Mouse (Mus musculus): Measurements from ENCODE around the gene Heatr6. TPM values are rescaled to one million over a fixed set of nuclear protein-coding genes. Genes with fewer than 3 reads are reported as not detected.

Gene Heatr6
- polyA plus RNA-seq, 1 experiment from 2014 or later = 41.7 TPM

GRCm38 (mm10) chr11:83773691-83774090 is 20.2 kb downstream of the Heatr6 start:
- Histone ChIP-seq H3K4me3 (ENCODE audit: low read depth, low read length) (no peak overlapping the region), H3K9me3 (ENCODE audit: control insufficient read depth, low read length) (no peaks in the 10 kb centered on the region), H3K4me1 (ENCODE audit: control insufficient read depth, insufficient read depth, low read length) (no peaks in the 10 kb centered on the region), H3K36me3 (ENCODE audit: control insufficient read depth, insufficient read depth, low read length) (peaks cover 75% of the 10 kb centered on the region), H3K27ac (ENCODE audit: low read depth, low read length) (no peak overlapping the region), H3K9ac (replicated peaks; ENCODE audit: low read depth, low read length) (no peak overlapping the region), H3K4me2 (ENCODE audit: low read depth, low read length) (no peak overlapping the region), H3K27me3 (ENCODE audit: control insufficient read depth, insufficient read depth, low read length) (no peaks in the 10 kb centered on the region)
- ATAC-seq (ENCODE audit: low read depth) = no peak
- 96% methylated on average over 16 of the region's 16 CpGs for WGBS

GRCm38 (mm10) chr11:83774324-83774723 is 20.8 kb downstream of the Heatr6 start:
- no peak overlapping the region for H3K4me3 ChIP-seq (ENCODE audit: low read depth, low read length)
- H3K27me3 ChIP-seq (ENCODE audit: control insufficient read depth, insufficient read depth, low read length) = no peaks in the 10 kb centered on the region
- H3K27ac ChIP-seq (ENCODE audit: low read depth, low read length) = no peak overlapping the region
- no peaks in the 10 kb centered on the region for H3K4me1 ChIP-seq (ENCODE audit: control insufficient read depth, insufficient read depth, low read length)
- peaks cover 75% of the 10 kb centered on the region for H3K36me3 ChIP-seq (ENCODE audit: control insufficient read depth, insufficient read depth, low read length)
- H3K9me3 ChIP-seq (ENCODE audit: control insufficient read depth, low read length) = no peaks in the 10 kb centered on the region
- no peak for ATAC-seq (ENCODE audit: low read depth)
- H3K4me2 ChIP-seq (ENCODE audit: low read depth, low read length) = no peak overlapping the region
- 99% methylated on average over 11 of the region's 11 CpGs for WGBS
- H3K9ac ChIP-seq (replicated peaks; ENCODE audit: low read depth, low read length) = no peak overlapping the region

- Histone ChIP-seq H3K9ac (replicated peaks; ENCODE audit: low read depth, low read length) (no peak overlapping the region), H3K9me3 (ENCODE audit: control insufficient read depth, low read length) (no peaks in the 10 kb centered on the region), H3K4me3 (ENCODE audit: low read depth, low read length) (no peak overlapping the region), H3K27ac (ENCODE audit: low read depth, low read length) (no peak overlapping the region), H3K4me2 (ENCODE audit: low read depth, low read length) (no peak overlapping the region), H3K36me3 (ENCODE audit: control insufficient read depth, insufficient read depth, low read length) (peaks cover 87% of the 10 kb centered on the region), H3K27me3 (ENCODE audit: control insufficient read depth, insufficient read depth, low read length) (no peaks in the 10 kb centered on the region), H3K4me1 (ENCODE audit: control insufficient read depth, insufficient read depth, low read length) (no peaks in the 10 kb centered on the region)
- 91% methylated on average over 8 of the region's 8 CpGs for WGBS
- no peak for ATAC-seq (ENCODE audit: low read depth)
Observed at GRCm38 (mm10) chr11:83776798-83777197, 23.3 kb downstream of the Heatr6 start.

GRCm38 (mm10) chr11:83783931-83784600 is 30.6 kb downstream of the Heatr6 start:
- H3K9me3 ChIP-seq (ENCODE audit: control insufficient read depth, low read length) = no peaks in the 10 kb centered on the region
- H3K27ac ChIP-seq (ENCODE audit: low read depth, low read length) = no peak overlapping the region
- H3K27me3 ChIP-seq (ENCODE audit: control insufficient read depth, insufficient read depth, low read length) = no peaks in the 10 kb centered on the region
- H3K36me3 ChIP-seq (ENCODE audit: control insufficient read depth, insufficient read depth, low read length) = peaks cover 38% of the 10 kb centered on the region
- ATAC-seq (ENCODE audit: low read depth) = no peak
- 83% methylated on average over 14 of the region's 14 CpGs for WGBS
- no peak overlapping the region for H3K4me2 ChIP-seq (ENCODE audit: low read depth, low read length)
- H3K4me3 ChIP-seq (ENCODE audit: low read depth, low read length) = no peak overlapping the region
- no peaks in the 10 kb centered on the region for H3K4me1 ChIP-seq (ENCODE audit: control insufficient read depth, insufficient read depth, low read length)
- no peak overlapping the region for H3K9ac ChIP-seq (replicated peaks; ENCODE audit: low read depth, low read length)

GRCm38 (mm10) chr11:83784661-83785060 is 31.2 kb downstream of the Heatr6 start:
- Histone ChIP-seq H3K9ac (replicated peaks; ENCODE audit: low read depth, low read length) (no peak overlapping the region), H3K36me3 (ENCODE audit: control insufficient read depth, insufficient read depth, low read length) (peaks cover 32% of the 10 kb centered on the region), H3K4me2 (ENCODE audit: low read depth, low read length) (no peak overlapping the region), H3K27ac (ENCODE audit: low read depth, low read length) (no peak overlapping the region), H3K27me3 (ENCODE audit: control insufficient read depth, insufficient read depth, low read length) (no peaks in the 10 kb centered on the region), H3K9me3 (ENCODE audit: control insufficient read depth, low read length) (no peaks in the 10 kb centered on the region), H3K4me3 (ENCODE audit: low read depth, low read length) (no peak overlapping the region), H3K4me1 (ENCODE audit: control insufficient read depth, insufficient read depth, low read length) (no peaks in the 10 kb centered on the region)
- no peak for ATAC-seq (ENCODE audit: low read depth)
- 84% methylated on average over 2 of the region's 2 CpGs for WGBS

GRCm38 (mm10) chr11:83785366-83785765 is 31.9 kb downstream of the Heatr6 start:
- ATAC-seq (ENCODE audit: low read depth) = no peak; the same call in 1 of the 2 replicates
- no peak overlapping the region for H3K4me3 ChIP-seq (ENCODE audit: low read depth, low read length)
- H3K9ac ChIP-seq (replicated peaks; ENCODE audit: low read depth, low read length) = no peak overlapping the region
- H3K4me1 ChIP-seq (ENCODE audit: control insufficient read depth, insufficient read depth, low read length) = no peaks in the 10 kb centered on the region
- no peak overlapping the region for H3K27ac ChIP-seq (ENCODE audit: low read depth, low read length)
- 14% methylated on average over 2 of the region's 2 CpGs for WGBS
- H3K27me3 ChIP-seq (ENCODE audit: control insufficient read depth, insufficient read depth, low read length) = no peaks in the 10 kb centered on the region
- H3K36me3 ChIP-seq (ENCODE audit: control insufficient read depth, insufficient read depth, low read length) = peaks cover 25% of the 10 kb centered on the region
- no peak overlapping the region for H3K4me2 ChIP-seq (ENCODE audit: low read depth, low read length)
- H3K9me3 ChIP-seq (ENCODE audit: control insufficient read depth, low read length) = no peaks in the 10 kb centered on the region

GRCm38 (mm10) chr11:83786835-83787234 is 33.3 kb downstream of the Heatr6 start:
- H3K36me3 ChIP-seq (ENCODE audit: control insufficient read depth, insufficient read depth, low read length) = peaks cover 11% of the 10 kb centered on the region
- no peak overlapping the region for H3K4me3 ChIP-seq (ENCODE audit: low read depth, low read length)
- no peaks in the 10 kb centered on the region for H3K27me3 ChIP-seq (ENCODE audit: control insufficient read depth, insufficient read depth, low read length)
- no peak overlapping the region for H3K27ac ChIP-seq (ENCODE audit: low read depth, low read length)
- H3K9ac ChIP-seq (replicated peaks; ENCODE audit: low read depth, low read length) = no peak overlapping the region
- ATAC-seq (ENCODE audit: low read depth) = no peak
- no peaks in the 10 kb centered on the region for H3K4me1 ChIP-seq (ENCODE audit: control insufficient read depth, insufficient read depth, low read length)
- no peaks in the 10 kb centered on the region for H3K9me3 ChIP-seq (ENCODE audit: control insufficient read depth, low read length)
- WGBS = 82% methylated on average over 4 of the region's 4 CpGs
- no peak overlapping the region for H3K4me2 ChIP-seq (ENCODE audit: low read depth, low read length)

GRCm38 (mm10) chr11:83787401-83788021 is 34.0 kb downstream of the Heatr6 start:
- Histone ChIP-seq H3K9me3 (ENCODE audit: control insufficient read depth, low read length) (no peaks in the 10 kb centered on the region), H3K4me2 (ENCODE audit: low read depth, low read length) (no peak overlapping the region), H3K4me3 (ENCODE audit: low read depth, low read length) (no peak overlapping the region), H3K4me1 (ENCODE audit: control insufficient read depth, insufficient read depth, low read length) (no peaks in the 10 kb centered on the region), H3K27ac (ENCODE audit: low read depth, low read length) (no peak overlapping the region), H3K9ac (replicated peaks; ENCODE audit: low read depth, low read length) (no peak overlapping the region), H3K27me3 (ENCODE audit: control insufficient read depth, insufficient read depth, low read length) (no peaks in the 10 kb centered on the region), H3K36me3 (ENCODE audit: control insufficient read depth, insufficient read depth, low read length) (peaks cover 10% of the 10 kb centered on the region; the same call in 1 of the 2 replicates)
- WGBS = 86% methylated on average over 15 of the region's 15 CpGs
- no peak for ATAC-seq (ENCODE audit: low read depth)

GRCm38 (mm10) chr11:83788331-83788730 is 34.8 kb downstream of the Heatr6 start:
- Histone ChIP-seq H3K36me3 (ENCODE audit: control insufficient read depth, insufficient read depth, low read length) (peaks cover 5% of the 10 kb centered on the region; the same call in 1 of the 2 replicates), H3K9ac (replicated peaks; ENCODE audit: low read depth, low read length) (no peak overlapping the region), H3K4me1 (ENCODE audit: control insufficient read depth, insufficient read depth, low read length) (no peaks in the 10 kb centered on the region), H3K4me3 (ENCODE audit: low read depth, low read length) (no peak overlapping the region), H3K27ac (ENCODE audit: low read depth, low read length) (no peak overlapping the region), H3K27me3 (ENCODE audit: control insufficient read depth, insufficient read depth, low read length) (no peaks in the 10 kb centered on the region), H3K4me2 (ENCODE audit: low read depth, low read length) (no peak overlapping the region), H3K9me3 (ENCODE audit: control insufficient read depth, low read length) (no peaks in the 10 kb centered on the region)
- WGBS = 84% methylated on average over 8 of the region's 8 CpGs
- no peak for ATAC-seq (ENCODE audit: low read depth)
